Mouse (Mus musculus): Measurements from ENCODE around the gene Olfr1271. TPM values are rescaled to one million over a fixed set of nuclear protein-coding genes. Genes with fewer than 3 reads are reported as not detected.
"Not testable (repeated sequence)": the region's sequence is repeated elsewhere in the genome, so short reads cannot be mapped to it uniquely, and the experiment has no call there.

Olfr1271 gene
- polyA plus RNA-seq (2015; fragmentation: Nextera tagmentation; extraction: Ambion mirVana): not detected in 2 replicates

GRCm38 (mm10) chr2:90270932-90271331, at the start of gene Olfr1271:
Gene Olfr1271 (minus strand): TSS chr2:90271032.
- Histone ChIP-seq H3K4me3 (ENCODE audit: low read depth, low read length) (no peak within 1 kb of the TSS), H3K36me3 (ENCODE audit: control insufficient read depth, insufficient read depth) (no peaks in the 10 kb centered on the region), H3K4me2 (replicated peaks; ENCODE audit: low read depth) (no peak within 1 kb of the TSS), H3K27me3 (replicated peaks; ENCODE audit: control insufficient read depth, insufficient read depth, low read length) (no peaks in the 10 kb centered on the region), H3K27ac (ENCODE audit: low read depth, low read length) (no peak within 1 kb of the TSS), H3K4me1 (replicated peaks; ENCODE audit: control insufficient read depth, insufficient read depth, low read length) (no peaks in the 10 kb centered on the region), H3K9me3 (ENCODE audit: control insufficient read depth) (no peaks in the 10 kb centered on the region), H3K9ac (ENCODE audit: low read depth, low read length) (no peak within 1 kb of the TSS)
- no peak for ATAC-seq
- WGBS: 81% methylated on average over 2 of the region's 2 CpGs
- TF ChIP-seq CTCF (IDR thresholded peaks at IDR 0.05; ENCODE audit: low read depth): no peak

- H3K4me3 ChIP-seq (ENCODE audit: low read depth, low read length): no peak within 1 kb of the TSS
- H3K9ac ChIP-seq (ENCODE audit: low read depth, low read length): no peak within 1 kb of the TSS
- TF ChIP-seq CTCF (IDR thresholded peaks at IDR 0.05; ENCODE audit: low read depth): no peak
- no peak for ATAC-seq
- H3K4me1 ChIP-seq (replicated peaks; ENCODE audit: control insufficient read depth, insufficient read depth, low read length): no peaks in the 10 kb centered on the region
- H3K27ac ChIP-seq (ENCODE audit: low read depth, low read length): no peak within 1 kb of the TSS
- no peaks in the 10 kb centered on the region for H3K36me3 ChIP-seq (ENCODE audit: control insufficient read depth, insufficient read depth)
- H3K9me3 ChIP-seq (ENCODE audit: control insufficient read depth): no peaks in the 10 kb centered on the region
- H3K4me2 ChIP-seq (replicated peaks; ENCODE audit: low read depth): no peak within 1 kb of the TSS
- WGBS: 91% methylated on average over 6 of the region's 6 CpGs
- H3K27me3 ChIP-seq (replicated peaks; ENCODE audit: control insufficient read depth, insufficient read depth, low read length): no peaks in the 10 kb centered on the region
Observed at GRCm38 (mm10) chr2:90292741-90293140, 21.9 kb upstream of the Olfr1271 start, which contains the start of gene Olfr1272. Gene Olfr1272 (minus strand): TSS chr2:90292841.

- 95% methylated on average over 4 of the region's 4 CpGs for whole genome bisulfite sequencing
- no peaks in the 10 kb centered on the region for H3K27me3 ChIP-seq (replicated peaks; ENCODE audit: control insufficient read depth, insufficient read depth, low read length)
- H3K4me3 ChIP-seq (ENCODE audit: low read depth, low read length): no peak within 1 kb of the TSS
- H3K4me1 ChIP-seq (replicated peaks; ENCODE audit: control insufficient read depth, insufficient read depth, low read length): no peaks in the 10 kb centered on the region
- no peaks in the 10 kb centered on the region for H3K9me3 ChIP-seq (ENCODE audit: control insufficient read depth)
- no peak within 1 kb of the TSS for H3K4me2 ChIP-seq (replicated peaks; ENCODE audit: low read depth)
- ATAC-seq: no peak
- no peak within 1 kb of the TSS for H3K27ac ChIP-seq (ENCODE audit: low read depth, low read length)
- no peak within 1 kb of the TSS for H3K9ac ChIP-seq (ENCODE audit: low read depth, low read length)
- no peaks in the 10 kb centered on the region for H3K36me3 ChIP-seq (ENCODE audit: control insufficient read depth, insufficient read depth)
- TF ChIP-seq CTCF (IDR thresholded peaks at IDR 0.05; ENCODE audit: low read depth): no peak
Observed at GRCm38 (mm10) chr2:90257492-90257891, 13.3 kb downstream of the Olfr1271 start, which contains the start of gene Olfr142. Gene Olfr142 (minus strand): TSS chr2:90257592.

GRCm38 (mm10) chr2:90224393-90224792, 46.4 kb downstream of the Olfr1271 start, which contains the start of gene Olfr1506:
Gene Olfr1506 (minus strand): TSS chr2:90224493.
- no CpG with 5 or more reads among the region's 6 CpGs for WGBS
- not testable (repeated sequence) for H3K27ac ChIP-seq (ENCODE audit: low read depth, low read length); H3K9me3 ChIP-seq (ENCODE audit: control insufficient read depth); H3K36me3 ChIP-seq (ENCODE audit: control insufficient read depth, insufficient read depth); H3K4me1 ChIP-seq (replicated peaks; ENCODE audit: control insufficient read depth, insufficient read depth, low read length); H3K4me2 ChIP-seq (replicated peaks; ENCODE audit: low read depth); H3K27me3 ChIP-seq (replicated peaks; ENCODE audit: control insufficient read depth, insufficient read depth, low read length); H3K9ac ChIP-seq (ENCODE audit: low read depth, low read length); H3K4me3 ChIP-seq (ENCODE audit: low read depth, low read length); ATAC-seq

Other genes with a start within 250 kb of the Olfr1271 start
- gene Olfr1264, start 245.5 kb downstream of the Olfr1271 start, polyA plus RNA-seq (2015; fragmentation: Nextera tagmentation; extraction: Ambion mirVana): not detected in 2 replicates
- not detected in 2 replicates for gene Olfr1265, start 235.7 kb downstream of the Olfr1271 start, polyA plus RNA-seq (2015; fragmentation: Nextera tagmentation; extraction: Ambion mirVana)
- not detected in 2 replicates for gene Olfr140, start 207.4 kb downstream of the Olfr1271 start, polyA plus RNA-seq (2015; fragmentation: Nextera tagmentation; extraction: Ambion mirVana)
- gene Olfr1269, start 149.6 kb downstream of the Olfr1271 start, polyA plus RNA-seq (2015; fragmentation: Nextera tagmentation; extraction: Ambion mirVana): not detected in 2 replicates
- gene Olfr32, start 128.7 kb downstream of the Olfr1271 start, polyA plus RNA-seq (2015; fragmentation: Nextera tagmentation; extraction: Ambion mirVana): not detected in 2 replicates
- gene Olfr1270, start 117.9 kb downstream of the Olfr1271 start, polyA plus RNA-seq (2015; fragmentation: Nextera tagmentation; extraction: Ambion mirVana): not detected in 2 replicates
- not detected in 2 replicates for gene Olfr1506, start 46.5 kb downstream of the Olfr1271 start, polyA plus RNA-seq (2015; fragmentation: Nextera tagmentation; extraction: Ambion mirVana)
- not detected in 2 replicates for gene Olfr142, start 13.4 kb downstream of the Olfr1271 start, polyA plus RNA-seq (2015; fragmentation: Nextera tagmentation; extraction: Ambion mirVana)
- gene Olfr1272, start 21.8 kb upstream of the Olfr1271 start, polyA plus RNA-seq (2015; fragmentation: Nextera tagmentation; extraction: Ambion mirVana): not detected in 2 replicates
- not detected in 2 replicates for gene Gm13769, start 51.2 kb upstream of the Olfr1271 start, polyA plus RNA-seq (2015; fragmentation: Nextera tagmentation; extraction: Ambion mirVana)
- not detected in 2 replicates for gene Olfr1274-ps, start 127.7 kb upstream of the Olfr1271 start, polyA plus RNA-seq (2015; fragmentation: Nextera tagmentation; extraction: Ambion mirVana)